Mouse (Mus musculus) midbrain, embryonic 13.5 days (tissue): ENCODE results near the gene Sema4f. TPM values are rescaled to one million over a fixed set of nuclear protein-coding genes. Genes with fewer than 3 reads are reported as not detected.

ENCODE experiments used
- ATAC-seq: fragments of 200-750 bp; cut with Nextera tagmentation; 2 replicates; pipeline ENCODE4 v1.8.0; 2017; ENCODE audit warnings: mild to moderate bottlenecking, moderate TSS enrichment, moderate library complexity
- H3K27ac ChIP-seq: fragments of 300-500 bp; sonication (generic); 2 replicates; pipeline ENCODE4 v1.5.1; 2015; ENCODE audit warnings: inconsistent platforms, mild to moderate bottlenecking, moderate library complexity
- H3K27me3 ChIP-seq: fragments of 300-500 bp; sonication (generic); 2 replicates; pipeline ENCODE4 v1.6.1; 2015; ENCODE audit warnings: mild to moderate bottlenecking, inconsistent platforms
- H3K36me3 ChIP-seq: fragments of 300-500 bp; sonication (generic); 2 replicates; pipeline ENCODE4 v1.6.1; 2015; ENCODE audit warnings: mild to moderate bottlenecking, inconsistent platforms
- H3K4me1 ChIP-seq: fragments of 300-500 bp; sonication (generic); replicated peaks from 2 replicates; pipeline ENCODE4 v1.6.1; 2015; ENCODE audit warnings: inconsistent platforms
- H3K4me2 ChIP-seq: fragments of 300-500 bp; sonication (generic); replicated peaks from 2 replicates; pipeline ENCODE4 v1.6.1; 2015; ENCODE audit warnings: moderate library complexity, mild to moderate bottlenecking, inconsistent platforms
- H3K4me3 ChIP-seq: fragments of 300-500 bp; sonication (generic); replicated peaks from 2 replicates; pipeline ENCODE4 v1.5.1; 2015; ENCODE audit warnings: mild to moderate bottlenecking, inconsistent platforms
- H3K9ac ChIP-seq: fragments of 300-500 bp; sonication (generic); replicated peaks from 2 replicates; pipeline ENCODE4 v1.6.1; 2015; ENCODE audit warnings: mild to moderate bottlenecking, inconsistent platforms
- H3K9me3 ChIP-seq: fragments of 300-500 bp; sonication (generic); 2 replicates; pipeline ENCODE4 v1.6.1; 2016; ENCODE audit warnings: mild to moderate bottlenecking, inconsistent platforms
- WGBS: fragments of 180-500 bp; shearing (Covaris S2); methylation state at CpG from one replicate; pipeline ENCODE4 v1.1.7; 2015; 5-methylcytosine and 5-hydroxymethylcytosine counted together
- polyA plus RNA-seq: library from polyadenylated mRNA; unstranded; fragments of >200 nt; fragmentation: Nextera tagmentation; extraction: Ambion mirVana; gene quantifications from 2 replicates; pipeline ENCODE4 v1.2.1, GENCODE M21; 2015

Gene Sema4f
- polyA plus RNA-seq, 1 experiment from 2014 or later: 11.6 TPM

DNA sequence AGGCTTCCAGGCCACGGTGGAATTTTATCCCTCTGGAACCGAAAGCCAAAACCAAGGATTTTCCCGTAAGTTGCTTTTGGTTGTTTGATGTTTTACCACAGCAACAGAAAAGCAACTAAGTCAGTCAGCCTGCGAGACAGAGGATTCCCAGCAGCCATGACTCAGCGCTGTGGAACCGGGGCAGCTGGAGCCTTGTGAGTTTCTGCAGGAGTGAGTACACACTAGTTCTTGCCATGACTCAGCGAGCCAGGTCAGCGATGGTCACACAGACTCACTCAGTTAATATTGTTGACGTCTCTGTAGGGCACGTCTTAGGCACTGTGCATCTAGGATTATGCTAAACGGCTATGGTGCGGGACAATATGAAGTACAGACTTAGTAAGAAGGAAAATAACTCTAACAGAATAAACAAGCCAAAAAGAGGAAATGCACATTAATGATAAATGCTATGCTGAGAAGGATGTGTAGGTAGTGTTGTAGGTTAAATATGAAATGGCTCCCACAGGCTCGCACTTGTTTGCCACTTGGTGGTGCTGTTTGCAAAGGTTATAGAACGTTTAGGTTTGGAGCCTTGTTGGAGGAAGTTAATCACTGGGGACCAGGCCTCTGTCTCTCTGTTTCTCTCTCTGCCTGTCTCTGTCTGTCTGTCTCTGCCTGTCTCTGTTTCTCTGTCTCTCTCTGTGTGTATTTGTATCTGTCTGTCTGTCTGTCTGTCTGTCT is 30.3 kb downstream of the Sema4f start:
- no peak overlapping the region for H3K9ac ChIP-seq
- H3K9me3 ChIP-seq: no peaks in the 10 kb centered on the region
- no peak overlapping the region for H3K4me3 ChIP-seq
- WGBS: 69% methylated on average over 14 of the region's 14 CpGs
- ATAC-seq: peak; percentile 68
- H3K4me1 ChIP-seq: no peaks in the 10 kb centered on the region
- H3K36me3 ChIP-seq: peaks cover 15% of the 10 kb centered on the region
- no peaks in the 10 kb centered on the region for H3K27me3 ChIP-seq
- H3K27ac ChIP-seq: no peak overlapping the region
- H3K4me2 ChIP-seq: no peak overlapping the region

DNA sequence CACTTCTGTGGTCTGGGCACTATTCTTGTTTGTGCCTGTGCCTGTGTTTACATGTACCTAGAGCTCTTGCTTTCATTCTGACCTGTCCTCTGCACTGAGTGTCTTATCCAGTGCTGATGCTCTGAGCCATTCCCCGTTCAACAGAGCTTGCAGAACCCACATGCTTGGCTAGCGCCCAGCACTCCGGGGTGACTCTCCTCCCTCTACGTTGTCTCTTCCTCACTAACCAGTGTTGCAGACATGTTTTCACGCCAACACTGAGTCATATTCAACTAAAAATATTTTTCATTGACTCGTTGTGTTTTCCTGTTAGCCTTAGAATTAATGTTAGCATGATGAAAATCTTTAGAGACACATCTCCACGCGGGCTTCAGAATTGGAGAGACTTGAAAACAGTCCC is 31.5 kb downstream of the Sema4f start:
- Histone ChIP-seq H3K4me1 (no peaks in the 10 kb centered on the region), H3K4me3 (no peak overlapping the region), H3K27me3 (0 out of 2 replicates have a peak, but pooled peaks cover 3% of the 10 kb centered on the region), H3K4me2 (no peak overlapping the region), H3K36me3 (peaks cover 3% of the 10 kb centered on the region; the same call in 1 of the 2 replicates), H3K27ac (no peak overlapping the region), H3K9me3 (no peaks in the 10 kb centered on the region), H3K9ac (no peak overlapping the region)
- ATAC-seq: no peak
- 87% methylated on average over 8 of the region's 8 CpGs for WGBS

DNA sequence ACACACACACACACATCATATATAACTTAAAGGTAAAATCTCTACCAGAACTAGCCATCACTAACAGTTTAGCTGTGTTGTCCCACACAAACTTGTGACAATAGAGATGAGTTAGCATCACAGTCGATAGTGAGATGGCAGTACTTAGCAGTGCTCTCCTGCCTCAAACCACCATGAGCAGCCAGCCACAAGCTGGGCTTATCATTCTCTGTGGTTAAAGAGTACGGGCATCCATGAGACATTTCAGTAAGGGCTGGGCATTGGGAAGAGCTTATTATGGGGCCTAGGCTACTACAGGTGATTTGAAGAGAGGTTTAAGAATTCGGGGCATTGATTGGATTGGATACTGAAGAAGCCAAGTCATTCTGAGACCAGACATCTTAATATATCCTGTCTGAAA is 32.6 kb downstream of the Sema4f start:
- no peaks in the 10 kb centered on the region for H3K4me1 ChIP-seq
- no peak for ATAC-seq
- H3K27me3 ChIP-seq: 0 out of 2 replicates have a peak, but pooled peaks cover 3% of the 10 kb centered on the region
- H3K36me3 ChIP-seq: no peaks in the 10 kb centered on the region
- H3K4me3 ChIP-seq: no peak overlapping the region
- H3K27ac ChIP-seq: no peak overlapping the region
- H3K4me2 ChIP-seq: no peak overlapping the region
- no peaks in the 10 kb centered on the region for H3K9me3 ChIP-seq
- H3K9ac ChIP-seq: no peak overlapping the region
- 92% methylated on average over 3 of the region's 3 CpGs for WGBS

DNA sequence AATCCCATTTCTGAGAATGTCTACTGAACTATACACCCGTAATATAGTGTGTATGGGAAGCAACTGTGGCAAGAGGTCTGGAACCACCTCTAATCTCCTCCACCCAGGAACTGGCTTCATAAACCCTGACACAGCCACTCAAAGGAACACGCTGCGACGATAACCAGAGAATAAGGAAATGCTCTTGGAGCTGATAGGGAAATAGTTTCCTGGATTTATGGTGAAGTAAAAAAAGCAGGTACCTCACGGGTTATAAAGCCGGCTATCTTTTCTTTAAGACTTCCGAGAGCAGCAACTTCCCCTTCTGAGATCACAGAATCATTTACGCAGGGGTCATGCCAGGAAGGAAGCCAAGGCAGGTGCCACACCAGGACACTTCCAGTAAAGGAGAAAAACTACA is 37.0 kb downstream of the Sema4f start:
- Histone ChIP-seq H3K4me2 (no peak overlapping the region), H3K4me3 (no peak overlapping the region), H3K27me3 (0 out of 2 replicates have a peak, but pooled peaks cover 3% of the 10 kb centered on the region), H3K9me3 (no peaks in the 10 kb centered on the region), H3K9ac (no peak overlapping the region), H3K27ac (no peak overlapping the region), H3K36me3 (no peaks in the 10 kb centered on the region), H3K4me1 (no peaks in the 10 kb centered on the region)
- 87% methylated on average over 8 of the region's 8 CpGs for WGBS
- no peak for ATAC-seq

DNA sequence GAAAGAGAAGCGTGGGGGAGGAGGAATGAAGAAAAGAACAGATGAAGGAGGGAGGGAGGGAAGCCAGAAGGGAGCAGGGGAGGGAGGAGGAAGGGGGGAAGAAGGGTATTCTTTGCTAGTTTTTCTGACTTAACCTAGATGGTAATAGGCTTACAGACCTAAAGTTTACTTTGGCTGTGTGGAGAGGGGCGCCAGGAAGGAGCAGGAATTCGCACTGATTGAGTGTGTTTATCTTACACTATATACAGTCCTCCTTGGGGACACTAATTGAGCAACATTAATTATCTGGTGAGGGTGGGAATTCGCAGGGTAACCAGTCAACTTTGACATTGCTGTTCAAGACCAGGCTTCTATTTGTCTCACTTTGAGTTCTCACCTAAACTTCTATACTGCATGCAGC is 40.8 kb downstream of the Sema4f start:
- 70% methylated on average over 4 of the region's 4 CpGs for whole genome bisulfite sequencing
- H3K27me3 ChIP-seq: 0 out of 2 replicates have a peak, but pooled peaks cover 3% of the 10 kb centered on the region
- no peak for ATAC-seq
- no peak overlapping the region for H3K4me2 ChIP-seq
- no peaks in the 10 kb centered on the region for H3K36me3 ChIP-seq
- H3K27ac ChIP-seq: no peak overlapping the region
- no peak overlapping the region for H3K4me3 ChIP-seq
- no peaks in the 10 kb centered on the region for H3K9me3 ChIP-seq
- no peak overlapping the region for H3K9ac ChIP-seq
- H3K4me1 ChIP-seq: no peaks in the 10 kb centered on the region

DNA sequence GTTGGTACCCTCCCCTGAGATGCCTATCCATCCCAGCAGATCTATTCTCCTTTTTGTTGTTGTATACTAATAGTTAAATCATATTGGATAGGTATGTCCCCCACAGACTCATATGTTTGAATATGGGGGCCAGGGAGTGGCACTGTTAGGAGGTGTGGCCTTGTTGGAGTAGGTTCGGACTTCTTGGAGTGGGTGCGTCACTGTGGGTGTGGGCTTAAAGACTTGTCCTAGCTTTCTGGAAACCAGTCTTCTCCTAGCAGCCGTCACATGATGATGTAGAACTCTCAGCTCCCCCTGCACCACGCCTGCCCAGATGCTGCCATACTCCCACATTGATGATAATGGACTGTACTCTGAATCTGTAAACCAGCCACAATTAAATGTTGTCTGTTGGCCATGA is 41.3 kb downstream of the Sema4f start:
- H3K9ac ChIP-seq: no peak overlapping the region
- no peak for ATAC-seq
- H3K4me2 ChIP-seq: no peak overlapping the region
- H3K4me1 ChIP-seq: no peaks in the 10 kb centered on the region
- H3K9me3 ChIP-seq: no peaks in the 10 kb centered on the region
- WGBS: 90% methylated on average over 4 of the region's 4 CpGs
- H3K36me3 ChIP-seq: no peaks in the 10 kb centered on the region
- no peak overlapping the region for H3K27ac ChIP-seq
- H3K4me3 ChIP-seq: no peak overlapping the region
- no peaks in the 10 kb centered on the region for H3K27me3 ChIP-seq

DNA sequence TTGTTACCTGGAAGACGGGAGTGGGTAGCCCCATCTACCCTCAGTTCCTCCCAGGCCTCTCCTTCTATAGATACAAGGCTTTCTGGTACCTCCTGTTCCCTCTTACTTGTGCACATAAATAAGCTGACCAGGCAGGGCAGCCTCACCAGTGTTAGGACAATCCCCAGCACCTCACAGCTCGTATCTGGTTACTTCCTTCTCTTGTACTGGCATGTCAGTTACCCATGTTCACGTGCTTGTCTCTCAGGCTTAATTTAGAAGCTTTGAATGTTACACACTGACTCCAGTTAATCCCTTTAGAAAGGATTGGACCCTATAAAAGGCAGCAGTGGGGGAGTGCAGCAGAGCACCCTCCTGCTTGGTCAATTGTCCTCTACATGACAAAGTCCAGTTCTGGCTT is 42.3 kb downstream of the Sema4f start:
- no peak overlapping the region for H3K4me2 ChIP-seq
- H3K4me1 ChIP-seq: no peaks in the 10 kb centered on the region
- H3K27ac ChIP-seq: no peak overlapping the region
- no peaks in the 10 kb centered on the region for H3K36me3 ChIP-seq
- H3K9ac ChIP-seq: no peak overlapping the region
- H3K4me3 ChIP-seq: no peak overlapping the region
- WGBS: 31% methylated on average over 3 of the region's 3 CpGs
- no peaks in the 10 kb centered on the region for H3K9me3 ChIP-seq
- no peak for ATAC-seq
- no peaks in the 10 kb centered on the region for H3K27me3 ChIP-seq

DNA sequence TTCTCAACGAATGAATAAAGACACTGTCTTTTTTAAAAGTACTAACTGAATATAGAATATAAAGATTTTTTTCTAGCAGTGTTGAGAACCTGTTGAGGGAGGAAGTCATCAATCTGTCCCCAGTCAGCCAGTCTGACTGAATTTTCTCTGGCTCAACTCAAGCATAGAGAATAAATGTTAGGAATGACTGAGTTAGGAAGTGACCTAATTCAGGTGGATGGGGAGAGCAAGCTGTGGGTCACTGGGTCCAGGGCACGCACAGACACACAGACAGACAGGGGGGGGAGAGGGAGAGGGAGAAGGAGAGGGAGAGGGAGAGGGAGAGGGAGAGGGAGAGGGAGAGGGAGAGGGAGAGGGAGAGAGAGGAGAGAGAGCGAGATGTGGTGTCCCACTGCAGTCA is 46.2 kb downstream of the Sema4f start:
- H3K9me3 ChIP-seq: no peaks in the 10 kb centered on the region
- no peak for ATAC-seq
- 53% methylated on average over 3 of the region's 3 CpGs for WGBS
- H3K27ac ChIP-seq: no peak overlapping the region
- H3K27me3 ChIP-seq: no peaks in the 10 kb centered on the region
- no peaks in the 10 kb centered on the region for H3K36me3 ChIP-seq
- H3K4me2 ChIP-seq: no peak overlapping the region
- no peak overlapping the region for H3K4me3 ChIP-seq
- H3K4me1 ChIP-seq: no peaks in the 10 kb centered on the region
- H3K9ac ChIP-seq: no peak overlapping the region

DNA sequence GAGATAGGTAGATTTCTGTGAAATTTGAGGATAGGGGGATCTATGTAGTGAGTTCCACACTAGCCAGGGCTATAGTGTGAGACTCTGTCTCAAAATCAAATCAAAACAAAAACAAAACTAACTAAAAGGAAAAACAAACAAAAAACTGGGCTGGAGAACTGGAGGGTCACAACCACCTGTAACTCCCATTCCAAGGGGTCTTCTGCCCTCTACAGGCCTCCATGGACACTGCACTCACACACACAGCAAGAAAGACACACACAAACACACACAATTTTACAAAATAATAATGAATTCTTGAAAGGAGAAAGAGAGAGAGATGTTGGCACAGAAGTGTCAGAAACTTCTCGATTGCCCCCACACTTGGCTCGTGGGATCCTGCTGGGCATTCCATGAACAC is 47.0 kb downstream of the Sema4f start:
- ATAC-seq: no peak
- WGBS: 85% methylated on average over 2 of the region's 2 CpGs

DNA sequence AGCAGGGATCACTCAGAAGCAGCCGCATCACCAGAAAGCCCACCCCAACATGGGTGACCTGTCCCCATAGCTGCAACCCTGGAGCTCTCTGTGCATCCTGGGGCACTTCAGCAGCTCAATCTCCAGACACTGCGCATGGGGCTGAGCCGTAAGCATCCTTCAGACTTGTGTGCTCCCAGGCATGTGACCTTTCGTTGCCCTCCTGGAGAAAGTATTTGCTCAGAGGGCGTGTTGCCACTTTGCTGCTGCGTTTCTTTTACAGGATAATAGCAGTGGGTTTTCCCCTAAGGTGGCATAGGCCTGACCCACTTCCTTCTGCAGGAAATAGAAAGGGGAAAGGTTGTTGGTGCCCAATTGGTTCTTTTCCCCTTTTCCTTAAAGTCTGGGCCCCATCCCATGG is 48.1 kb downstream of the Sema4f start:
- no peak for ATAC-seq
- Histone ChIP-seq H3K27me3 (no peaks in the 10 kb centered on the region), H3K9me3 (no peaks in the 10 kb centered on the region), H3K27ac (no peak overlapping the region), H3K4me1 (no peaks in the 10 kb centered on the region), H3K36me3 (no peaks in the 10 kb centered on the region), H3K4me2 (no peak overlapping the region), H3K9ac (no peak overlapping the region), H3K4me3 (no peak overlapping the region)
- WGBS: 63% methylated on average over 6 of the region's 6 CpGs

More for the DNA sequence above, 47.0 kb downstream of the Sema4f start:
- Histone ChIP-seq H3K9ac (no peak overlapping the region), H3K27me3 (no peaks in the 10 kb centered on the region), H3K36me3 (no peaks in the 10 kb centered on the region), H3K4me2 (no peak overlapping the region), H3K4me3 (no peak overlapping the region), H3K9me3 (no peaks in the 10 kb centered on the region), H3K4me1 (no peaks in the 10 kb centered on the region), H3K27ac (no peak overlapping the region)

DNA sequence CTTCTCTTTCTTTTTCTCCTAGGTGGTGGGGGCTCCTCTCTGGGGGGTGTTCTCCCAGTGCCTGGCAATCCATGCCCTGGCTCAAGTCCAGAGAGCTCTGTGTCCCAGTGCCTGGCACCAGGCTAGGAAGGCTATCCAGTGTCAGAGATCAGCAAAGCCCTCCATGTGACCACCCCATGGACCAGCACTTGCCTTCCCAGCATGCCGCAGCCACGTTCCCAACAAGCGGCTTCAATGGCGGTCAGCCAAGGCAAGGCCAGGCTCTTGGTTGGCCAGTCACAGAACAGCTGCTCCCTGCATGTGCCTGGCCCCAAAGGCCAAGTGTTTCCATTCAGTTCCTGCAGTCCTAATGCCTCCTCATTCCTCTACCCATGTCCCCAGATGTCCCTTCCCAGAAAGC is 53.2 kb downstream of the Sema4f start:
- whole genome bisulfite sequencing: 91% methylated on average over 4 of the region's 4 CpGs
- H3K4me3 ChIP-seq: no peak overlapping the region
- H3K27ac ChIP-seq: no peak overlapping the region
- H3K9me3 ChIP-seq: no peaks in the 10 kb centered on the region
- H3K9ac ChIP-seq: no peak overlapping the region
- no peaks in the 10 kb centered on the region for H3K36me3 ChIP-seq
- no peaks in the 10 kb centered on the region for H3K4me1 ChIP-seq
- H3K27me3 ChIP-seq: no peaks in the 10 kb centered on the region
- no peak overlapping the region for H3K4me2 ChIP-seq
- ATAC-seq: no peak

DNA sequence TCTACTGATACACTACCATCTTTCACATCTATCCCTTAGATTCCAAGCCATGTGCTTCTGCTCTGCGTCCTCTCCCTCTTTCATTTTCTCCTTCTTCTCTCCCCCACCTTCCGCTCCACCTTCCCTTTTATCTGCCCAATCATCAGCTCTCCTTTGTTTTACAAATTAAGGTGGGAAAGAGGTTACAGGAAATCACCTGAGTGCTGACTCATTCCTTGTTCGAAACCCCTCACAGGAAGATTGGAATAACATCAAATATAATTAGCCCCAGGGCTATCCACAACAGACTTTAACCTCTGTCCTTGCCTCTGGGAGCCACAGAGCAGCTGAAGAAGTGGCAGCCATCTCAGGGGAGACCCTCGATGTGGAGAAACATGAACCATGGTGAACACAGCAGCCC is 53.7 kb downstream of the Sema4f start:
- H3K27ac ChIP-seq: no peak overlapping the region
- no peaks in the 10 kb centered on the region for H3K36me3 ChIP-seq
- H3K27me3 ChIP-seq: no peaks in the 10 kb centered on the region
- 88% methylated on average over 4 of the region's 4 CpGs for WGBS
- no peak overlapping the region for H3K9ac ChIP-seq
- no peaks in the 10 kb centered on the region for H3K9me3 ChIP-seq
- H3K4me1 ChIP-seq: no peaks in the 10 kb centered on the region
- H3K4me2 ChIP-seq: no peak overlapping the region
- ATAC-seq: no peak
- H3K4me3 ChIP-seq: no peak overlapping the region

DNA sequence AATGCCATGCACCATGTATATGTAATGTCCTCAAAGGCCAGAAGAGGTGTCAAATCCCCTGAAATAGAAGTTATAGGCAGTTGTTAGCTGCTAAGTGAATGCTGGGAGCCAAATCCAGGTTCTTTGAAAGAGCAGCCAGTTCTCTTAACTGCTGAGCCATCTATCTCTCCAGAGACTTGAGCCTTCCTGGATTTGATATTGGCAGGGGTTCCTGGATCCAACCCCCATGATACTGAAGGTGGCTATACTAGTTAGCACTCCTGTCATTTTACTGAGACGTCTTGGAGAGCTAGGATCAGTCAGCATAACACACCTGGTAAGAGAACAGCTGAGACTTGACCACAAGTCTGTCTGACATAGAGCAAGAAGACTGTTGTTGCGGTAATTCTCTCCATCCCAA is 54.1 kb downstream of the Sema4f start:
- Histone ChIP-seq H3K36me3 (no peaks in the 10 kb centered on the region), H3K4me1 (no peaks in the 10 kb centered on the region), H3K4me3 (no peak overlapping the region), H3K9me3 (no peaks in the 10 kb centered on the region), H3K27ac (no peak overlapping the region), H3K9ac (no peak overlapping the region), H3K4me2 (no peak overlapping the region), H3K27me3 (no peaks in the 10 kb centered on the region)
- ATAC-seq: no peak
- 79% methylated on average over 2 of the region's 2 CpGs for WGBS
